Mouse (Mus musculus) limb, embryonic 15.5 days (tissue): ENCODE results near the gene Cd244a. TPM values are rescaled to one million over a fixed set of nuclear protein-coding genes. Genes with fewer than 3 reads are reported as not detected.

Experiments
- ATAC-seq: fragments of 200-750 bp; cut with Nextera tagmentation; 2 replicates; pipeline ENCODE4 v1.8.0; 2017; ENCODE audit warnings: low read depth, moderate TSS enrichment; ENCODE audit not compliant: insufficient number of reproducible peaks, low FRiP score, low TSS enrichment
- H3K27ac ChIP-seq: fragments of 300-500 bp; sonication (generic); 2 replicates; pipeline ENCODE4 v1.5.1; 2015; ENCODE audit warnings: moderate library complexity, mild to moderate bottlenecking, inconsistent platforms
- H3K27me3 ChIP-seq: fragments of 300-500 bp; sonication (generic); 2 replicates; pipeline ENCODE4 v1.6.1; 2015; ENCODE audit warnings: inconsistent platforms
- H3K36me3 ChIP-seq: fragments of 300-500 bp; sonication (generic); 2 replicates; pipeline ENCODE4 v1.6.1; 2015; ENCODE audit warnings: inconsistent platforms
- H3K4me1 ChIP-seq: fragments of 300-500 bp; sonication (generic); 2 replicates; pipeline ENCODE4 v1.6.1; 2015; ENCODE audit warnings: inconsistent platforms
- H3K4me2 ChIP-seq: fragments of 300-500 bp; sonication (generic); 2 replicates; pipeline ENCODE4 v1.6.1; 2015; ENCODE audit warnings: mild to moderate bottlenecking, inconsistent platforms
- H3K4me3 ChIP-seq: fragments of 300-500 bp; sonication (generic); 2 replicates; pipeline ENCODE4 v1.5.1; 2015; ENCODE audit warnings: mild to moderate bottlenecking, inconsistent platforms
- H3K9ac ChIP-seq: fragments of 300-500 bp; sonication (generic); 2 replicates; pipeline ENCODE4 v1.6.1; 2015; ENCODE audit warnings: inconsistent platforms
- H3K9me3 ChIP-seq: fragments of 300-500 bp; sonication (generic); 2 replicates; pipeline ENCODE4 v1.6.1; 2016; ENCODE audit warnings: inconsistent platforms
- WGBS: fragments of 180-500 bp; shearing (Covaris S2); methylation state at CpG from one replicate; pipeline ENCODE4 v1.1.7; 2015; 5-methylcytosine and 5-hydroxymethylcytosine counted together
- polyA plus RNA-seq: library from polyadenylated mRNA; unstranded; fragments of >200 nt; fragmentation: Nextera tagmentation; extraction: Ambion mirVana; gene quantifications from 2 replicates; pipeline ENCODE4 v1.2.1, GENCODE M21; 2015

Cd244a gene
- polyA plus RNA-seq, 1 experiment from 2014 or later: 0.08 TPM

DNA sequence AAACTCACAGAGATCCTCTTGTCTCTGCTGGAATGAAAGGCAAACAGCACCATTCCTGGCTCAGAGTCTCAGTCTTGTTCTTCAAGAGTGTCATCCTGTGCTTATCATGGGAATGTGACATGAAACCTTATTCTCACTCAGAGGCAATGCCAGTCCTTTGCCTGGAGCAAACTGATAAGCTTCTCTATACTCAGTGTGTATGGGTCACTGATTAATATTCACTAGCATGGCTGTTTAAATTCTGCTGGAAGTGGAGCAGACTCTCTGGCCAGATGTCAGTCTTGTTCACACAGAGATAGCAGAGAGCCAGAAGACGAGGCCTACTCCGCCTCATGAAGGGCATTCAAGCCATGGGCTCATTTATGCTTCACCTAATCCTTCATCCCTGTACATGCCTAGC, 25.6 kb downstream of the Cd244a start:
- no peak overlapping the region for H3K27ac ChIP-seq
- no peak for ATAC-seq
- H3K27me3 ChIP-seq: no peaks in the 10 kb centered on the region
- no peak overlapping the region for H3K9ac ChIP-seq
- no peak overlapping the region for H3K4me3 ChIP-seq
- 78% methylated on average over 2 of the region's 2 CpGs for WGBS
- H3K36me3 ChIP-seq: no peaks in the 10 kb centered on the region
- H3K4me2 ChIP-seq: no peak overlapping the region
- H3K9me3 ChIP-seq: no peaks in the 10 kb centered on the region
- H3K4me1 ChIP-seq: no peaks in the 10 kb centered on the region

DNA sequence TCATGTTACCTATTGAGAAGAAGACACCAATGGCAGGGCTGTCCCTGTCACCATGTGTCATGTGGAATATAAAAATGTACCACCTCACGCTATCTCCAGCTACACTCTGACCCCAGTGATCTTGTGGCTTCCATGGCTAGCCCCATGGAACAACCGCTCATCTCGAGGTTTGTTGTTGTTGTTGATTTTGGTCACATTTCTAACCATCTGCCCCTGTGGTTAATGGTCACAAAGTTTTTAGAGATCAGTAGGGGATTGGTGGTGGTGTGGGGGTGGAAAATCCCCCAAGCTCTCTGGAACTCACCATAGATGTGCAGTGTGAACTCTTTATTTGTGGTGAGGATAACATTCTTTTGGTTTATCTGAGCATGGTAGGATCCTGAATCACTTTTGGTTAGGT, 45.7 kb downstream of the Cd244a start:
- H3K9ac ChIP-seq: no peak overlapping the region
- no peak for ATAC-seq
- H3K27me3 ChIP-seq: no peaks in the 10 kb centered on the region
- no peaks in the 10 kb centered on the region for H3K9me3 ChIP-seq
- no peaks in the 10 kb centered on the region for H3K4me1 ChIP-seq
- no peak overlapping the region for H3K27ac ChIP-seq
- 81% methylated on average over 3 of the region's 3 CpGs for WGBS
- no peaks in the 10 kb centered on the region for H3K36me3 ChIP-seq
- H3K4me2 ChIP-seq: no peak overlapping the region
- H3K4me3 ChIP-seq: no peak overlapping the region

DNA sequence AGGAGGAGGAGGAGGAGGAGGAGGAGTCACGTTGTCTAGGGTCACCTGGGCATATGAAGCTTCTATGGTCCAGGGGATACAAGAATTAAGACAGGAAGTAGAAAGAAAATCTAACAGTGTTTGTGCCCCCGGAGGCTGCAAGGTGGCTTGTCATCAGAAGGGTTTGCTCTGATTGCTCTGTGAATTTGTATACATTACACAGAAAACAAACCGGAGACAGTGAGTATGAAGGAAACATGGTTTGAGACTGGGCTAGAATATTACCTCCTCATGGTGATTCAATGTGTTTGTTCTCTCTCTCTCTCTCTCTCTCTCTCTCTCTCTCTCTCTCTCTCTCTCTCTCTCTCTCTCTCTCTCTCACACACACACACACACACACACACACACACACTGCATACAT, 47.7 kb downstream of the Cd244a start:
- Histone ChIP-seq H3K9me3 (no peaks in the 10 kb centered on the region), H3K27me3 (no peaks in the 10 kb centered on the region), H3K4me1 (no peaks in the 10 kb centered on the region), H3K9ac (no peak overlapping the region), H3K4me2 (no peak overlapping the region), H3K27ac (no peak overlapping the region), H3K4me3 (no peak overlapping the region), H3K36me3 (no peaks in the 10 kb centered on the region)
- 74% methylated on average over 3 of the region's 3 CpGs for WGBS
- ATAC-seq: no peak

DNA sequence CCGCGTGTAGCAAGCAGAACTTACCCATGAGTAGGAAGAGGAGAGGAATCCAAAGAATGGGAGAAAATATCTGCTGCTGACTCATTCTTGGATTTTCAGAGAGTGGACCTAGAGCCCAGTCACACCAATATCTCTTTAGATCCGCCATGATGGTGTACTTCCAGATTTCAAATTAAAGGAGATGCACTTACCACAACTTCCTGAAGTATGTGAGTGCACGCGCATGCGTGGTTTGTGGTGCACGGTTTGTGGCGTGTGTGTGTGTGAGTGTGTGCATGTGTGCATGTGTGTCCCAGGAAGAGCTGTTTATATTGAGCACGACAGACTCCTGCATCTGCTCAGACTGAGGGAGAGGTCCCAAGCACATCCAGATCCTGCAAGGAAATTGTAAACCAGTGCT, 48.2 kb downstream of the Cd244a start, which contains the start of gene Ly9:
Gene Ly9, minus strand, starts transcription at position 235 of the 400 bp plus-strand sequence.
- Histone ChIP-seq H3K4me1 (no peaks in the 10 kb centered on the region), H3K4me3 (no peak within 1 kb of the TSS), H3K36me3 (no peaks in the 10 kb centered on the region), H3K27me3 (no peaks in the 10 kb centered on the region), H3K4me2 (no peak within 1 kb of the TSS), H3K27ac (no peak within 1 kb of the TSS), H3K9ac (no peak within 1 kb of the TSS), H3K9me3 (no peaks in the 10 kb centered on the region)
- no peak for ATAC-seq
- 77% methylated on average over 9 of the region's 9 CpGs for WGBS

DNA sequence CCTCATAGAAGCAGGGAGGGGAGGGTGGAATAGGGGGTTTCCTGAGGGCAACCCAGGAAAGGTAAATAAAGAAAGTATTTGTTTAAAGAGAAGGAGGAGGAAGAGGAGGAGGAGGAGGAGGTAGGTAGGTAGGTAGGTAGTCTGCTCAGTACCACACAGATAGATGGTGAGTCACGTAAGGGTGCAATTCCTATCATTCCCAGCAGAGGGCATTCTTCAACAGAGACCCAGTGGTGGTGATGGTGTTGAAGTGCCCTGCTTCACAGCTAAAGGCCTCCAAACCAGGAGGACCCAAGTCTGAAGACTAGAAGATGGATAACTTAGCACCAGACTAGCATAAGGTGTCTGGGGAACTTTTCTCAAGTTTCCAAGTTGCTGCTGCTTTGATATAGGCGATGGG, 51.0 kb downstream of the Cd244a start:
- Histone ChIP-seq H3K36me3 (no peaks in the 10 kb centered on the region), H3K4me1 (no peaks in the 10 kb centered on the region), H3K4me3 (no peak overlapping the region), H3K9me3 (no peaks in the 10 kb centered on the region), H3K9ac (no peak overlapping the region), H3K4me2 (no peak overlapping the region), H3K27me3 (no peaks in the 10 kb centered on the region), H3K27ac (no peak overlapping the region)
- ATAC-seq: no peak
- 93% methylated on average over 2 of the region's 2 CpGs for WGBS

DNA sequence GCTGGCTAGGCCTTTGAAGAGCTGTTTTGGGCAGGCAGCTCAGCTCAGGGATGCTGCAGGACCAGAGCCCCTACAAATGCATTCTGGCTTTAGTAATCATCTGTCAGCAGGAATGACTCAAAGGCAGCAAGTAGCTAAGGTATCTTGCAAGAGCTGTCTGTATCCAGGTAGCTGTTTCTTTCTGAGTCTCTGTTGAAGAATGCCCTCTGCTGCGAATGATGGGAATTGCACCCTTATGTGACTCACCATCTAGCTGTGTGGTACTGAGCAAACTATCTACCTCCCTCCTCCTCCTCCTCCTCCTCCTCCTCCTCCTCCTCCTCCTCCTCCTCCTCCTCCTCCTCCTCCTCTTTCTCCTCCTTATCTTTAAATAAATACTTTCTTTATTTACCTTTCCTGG, 51.8 kb downstream of the Cd244a start:
- 19% methylated on average over 1 of the region's 1 CpGs for WGBS
- Histone ChIP-seq H3K9me3 (no peaks in the 10 kb centered on the region), H3K27me3 (no peaks in the 10 kb centered on the region), H3K36me3 (no peaks in the 10 kb centered on the region), H3K4me3 (no peak overlapping the region), H3K9ac (no peak overlapping the region), H3K4me2 (no peak overlapping the region), H3K4me1 (no peaks in the 10 kb centered on the region), H3K27ac (no peak overlapping the region)
- ATAC-seq: no peak

DNA sequence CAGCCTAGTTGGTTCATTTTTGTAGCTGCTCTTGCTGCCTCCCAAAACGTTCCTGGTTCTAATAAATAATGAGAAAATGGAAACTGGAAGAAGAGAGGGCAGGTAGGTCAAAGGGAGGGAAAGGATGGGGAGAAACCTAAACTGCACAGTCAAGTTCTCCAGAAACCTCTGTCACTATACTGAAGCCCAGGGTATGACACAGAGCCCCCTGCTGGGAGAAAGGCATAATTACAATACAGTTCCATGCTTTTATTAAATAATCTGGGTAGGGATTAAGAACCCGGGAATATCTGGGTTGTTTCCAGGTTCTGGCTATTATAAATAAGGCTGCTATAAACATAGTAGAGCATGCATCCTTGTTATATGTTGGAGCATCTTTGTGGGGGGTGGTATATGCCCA, 55.0 kb downstream of the Cd244a start:
- H3K9ac ChIP-seq: no peak overlapping the region
- ATAC-seq: no peak
- WGBS: 36% methylated on average over 2 of the region's 2 CpGs
- H3K27ac ChIP-seq: no peak overlapping the region
- H3K4me2 ChIP-seq: no peak overlapping the region
- no peaks in the 10 kb centered on the region for H3K36me3 ChIP-seq
- H3K4me1 ChIP-seq: no peaks in the 10 kb centered on the region
- no peaks in the 10 kb centered on the region for H3K9me3 ChIP-seq
- H3K4me3 ChIP-seq: no peak overlapping the region
- no peaks in the 10 kb centered on the region for H3K27me3 ChIP-seq

DNA sequence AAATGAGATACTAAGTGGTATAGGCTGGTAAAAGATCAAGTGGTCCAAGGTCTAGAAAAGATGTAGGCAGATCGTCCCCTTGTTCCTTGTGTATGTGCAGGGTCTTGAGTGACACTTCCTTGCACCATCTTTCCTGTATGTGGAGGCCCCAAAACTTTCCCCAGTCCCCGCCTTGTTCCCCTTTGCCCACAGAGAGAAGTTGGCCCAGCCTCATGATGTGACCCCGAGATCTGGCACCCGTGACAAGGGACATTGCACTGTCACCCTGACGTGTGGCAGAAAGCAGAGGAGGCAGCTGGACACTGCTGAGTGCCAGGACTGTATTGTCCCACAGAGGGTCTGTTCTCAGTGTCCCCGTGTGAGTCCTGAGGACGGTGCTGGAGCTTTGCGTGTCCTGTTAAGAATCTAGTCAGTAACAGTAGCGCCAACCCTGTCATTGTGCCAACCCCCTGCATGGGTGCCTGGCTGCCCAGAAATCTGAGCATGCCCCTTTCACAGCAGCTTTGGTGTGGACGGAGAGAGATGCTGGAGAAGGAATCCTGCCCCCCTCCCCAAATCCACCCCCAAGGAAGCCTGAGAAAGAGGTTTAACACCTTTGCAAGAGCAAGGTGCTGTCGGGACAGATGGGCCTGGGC, 58.0 kb downstream of the Cd244a start:
- Histone ChIP-seq H3K27me3 (no peaks in the 10 kb centered on the region), H3K4me1 (no peaks in the 10 kb centered on the region), H3K27ac (no peak overlapping the region), H3K4me3 (no peak overlapping the region), H3K36me3 (no peaks in the 10 kb centered on the region), H3K4me2 (no peak overlapping the region), H3K9ac (no peak overlapping the region), H3K9me3 (no peaks in the 10 kb centered on the region)
- WGBS: 79% methylated on average over 11 of the region's 11 CpGs
- no peak for ATAC-seq

DNA sequence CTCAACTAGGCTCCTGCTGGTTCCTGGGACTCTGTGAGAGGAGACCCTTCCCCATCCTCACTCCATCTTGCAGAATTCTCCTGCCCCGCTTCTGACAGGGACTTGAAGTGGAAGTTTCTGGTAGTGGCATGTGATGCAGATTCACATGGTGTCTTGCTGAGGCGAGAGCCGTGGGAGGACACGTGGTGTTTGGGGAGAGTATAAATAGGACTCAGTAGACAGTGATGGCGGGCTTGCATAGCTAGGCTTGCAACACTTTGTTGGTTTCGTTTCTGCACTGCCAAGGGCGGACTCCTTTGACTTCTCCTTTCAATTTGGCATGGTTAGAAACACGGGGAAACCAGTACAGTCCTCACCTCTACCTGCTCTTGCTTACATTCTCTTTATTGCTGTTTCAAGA, 60.0 kb downstream of the Cd244a start:
- H3K27ac ChIP-seq: no peak overlapping the region
- no peaks in the 10 kb centered on the region for H3K36me3 ChIP-seq
- ATAC-seq: no peak
- H3K27me3 ChIP-seq: no peaks in the 10 kb centered on the region
- 77% methylated on average over 8 of the region's 8 CpGs for WGBS
- H3K4me1 ChIP-seq: no peaks in the 10 kb centered on the region
- no peaks in the 10 kb centered on the region for H3K9me3 ChIP-seq
- H3K9ac ChIP-seq: no peak overlapping the region
- no peak overlapping the region for H3K4me3 ChIP-seq
- no peak overlapping the region for H3K4me2 ChIP-seq

DNA sequence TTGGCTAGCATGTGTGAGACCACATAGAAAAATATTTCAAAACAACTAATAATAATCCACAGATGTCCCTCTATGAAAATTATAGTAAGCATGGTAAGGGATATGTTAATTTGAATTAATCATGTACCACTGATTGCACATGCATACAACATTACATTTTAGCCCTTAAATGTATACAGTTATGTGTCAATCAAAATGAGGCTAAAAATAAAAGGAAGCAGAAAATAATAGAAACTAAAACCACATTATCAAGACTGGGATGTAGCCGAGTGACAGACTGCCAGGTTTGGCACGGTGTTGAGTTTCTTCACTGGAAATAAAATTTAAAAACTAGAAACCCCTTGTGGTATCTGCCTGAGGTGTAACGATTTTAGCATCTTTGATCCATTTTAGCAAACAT, 60.7 kb downstream of the Cd244a start:
- Histone ChIP-seq H3K27ac (no peak overlapping the region), H3K27me3 (no peaks in the 10 kb centered on the region), H3K36me3 (no peaks in the 10 kb centered on the region), H3K9ac (no peak overlapping the region), H3K4me3 (no peak overlapping the region), H3K4me1 (no peaks in the 10 kb centered on the region), H3K9me3 (no peaks in the 10 kb centered on the region), H3K4me2 (no peak overlapping the region)
- WGBS: 80% methylated on average over 3 of the region's 3 CpGs
- ATAC-seq: no peak

DNA sequence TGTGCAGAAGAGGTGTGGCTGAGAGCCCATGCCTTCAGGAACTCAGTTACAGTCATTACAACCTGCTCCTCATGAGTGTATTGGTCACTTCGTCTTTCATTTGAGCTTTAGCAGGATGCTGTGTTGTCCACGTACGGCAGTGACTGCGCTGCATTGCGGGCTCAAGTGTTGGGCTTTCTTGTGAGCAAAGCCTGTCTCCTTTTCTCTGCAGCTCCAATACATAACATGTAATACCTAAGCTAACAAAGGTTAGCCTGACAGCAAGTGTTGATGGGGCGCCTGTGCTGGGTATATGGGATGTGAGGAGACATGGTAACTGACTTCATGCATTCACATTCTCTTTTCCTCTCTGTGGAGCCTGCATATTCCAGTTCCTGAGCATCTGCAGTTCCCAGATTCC, 61.1 kb downstream of the Cd244a start:
- WGBS: 82% methylated on average over 6 of the region's 6 CpGs
- H3K9me3 ChIP-seq: no peaks in the 10 kb centered on the region
- no peaks in the 10 kb centered on the region for H3K36me3 ChIP-seq
- H3K4me1 ChIP-seq: no peaks in the 10 kb centered on the region
- ATAC-seq: no peak
- H3K9ac ChIP-seq: no peak overlapping the region
- H3K27me3 ChIP-seq: no peaks in the 10 kb centered on the region
- no peak overlapping the region for H3K4me2 ChIP-seq
- H3K27ac ChIP-seq: no peak overlapping the region
- no peak overlapping the region for H3K4me3 ChIP-seq

DNA sequence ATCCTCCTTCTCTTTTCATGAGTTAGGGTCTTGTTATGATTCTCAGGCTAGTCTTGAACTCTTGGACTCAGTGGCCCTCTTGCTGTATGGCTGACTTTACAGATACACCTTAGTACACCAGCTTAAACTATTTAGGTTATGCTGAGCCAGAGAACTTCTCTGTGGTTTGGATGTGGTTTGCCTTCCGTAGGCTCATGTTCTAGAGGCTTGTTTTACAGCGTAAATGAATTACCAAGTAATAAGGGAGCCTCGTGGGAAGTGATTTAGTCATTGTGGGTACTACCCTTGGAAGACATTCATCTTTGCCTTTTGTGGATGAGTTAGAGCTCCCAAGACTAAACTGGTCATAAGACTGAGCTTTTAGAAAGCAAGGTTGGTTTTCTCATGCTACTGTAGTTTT, 68.8 kb downstream of the Cd244a start:
- H3K27ac ChIP-seq: no peak overlapping the region
- H3K4me3 ChIP-seq: no peak overlapping the region
- no peaks in the 10 kb centered on the region for H3K9me3 ChIP-seq
- peaks cover 2% of the 10 kb centered on the region for H3K4me1 ChIP-seq
- H3K4me2 ChIP-seq: no peak overlapping the region
- H3K27me3 ChIP-seq: no peaks in the 10 kb centered on the region
- 63% methylated on average over 3 of the region's 3 CpGs for WGBS
- no peaks in the 10 kb centered on the region for H3K36me3 ChIP-seq
- H3K9ac ChIP-seq: no peak overlapping the region
- no peak for ATAC-seq

DNA sequence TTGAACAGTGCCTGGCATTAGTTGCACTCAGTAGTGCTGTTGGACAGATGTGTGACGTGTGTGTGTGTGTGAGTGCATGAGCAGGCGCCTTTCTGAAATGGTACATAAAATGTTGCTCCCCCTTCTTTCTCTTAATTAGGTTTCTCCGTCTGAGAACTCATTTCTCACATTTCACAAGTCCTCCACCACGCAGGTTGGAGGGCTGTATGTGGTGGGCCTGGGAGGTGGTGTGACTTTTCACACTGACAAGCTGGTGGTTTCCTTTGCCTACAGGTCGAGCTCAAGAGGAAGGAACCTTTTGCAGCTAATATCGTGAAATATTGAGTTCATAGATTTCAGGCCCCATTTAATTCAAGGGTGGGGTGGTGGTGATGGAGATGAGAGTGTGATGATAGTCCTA, 70.2 kb downstream of the Cd244a start:
- H3K9me3 ChIP-seq: no peaks in the 10 kb centered on the region
- H3K36me3 ChIP-seq: no peaks in the 10 kb centered on the region
- H3K27me3 ChIP-seq: no peaks in the 10 kb centered on the region
- peaks cover 2% of the 10 kb centered on the region for H3K4me1 ChIP-seq
- 48% methylated on average over 6 of the region's 6 CpGs for WGBS
- no peak overlapping the region for H3K27ac ChIP-seq
- no peak overlapping the region for H3K4me2 ChIP-seq
- no peak overlapping the region for H3K9ac ChIP-seq
- no peak overlapping the region for H3K4me3 ChIP-seq
- no peak for ATAC-seq
